Mouse (Mus musculus) urinary bladder, postnatal 25 days (tissue): Measurements from ENCODE around the gene Gucy2c.

Source experiments
- DNase-seq: peaks from one replicate; pipeline ENCODE4 v3.0.0; 2022; ENCODE audit warnings: low spot score

Gucy2c gene

DNA sequence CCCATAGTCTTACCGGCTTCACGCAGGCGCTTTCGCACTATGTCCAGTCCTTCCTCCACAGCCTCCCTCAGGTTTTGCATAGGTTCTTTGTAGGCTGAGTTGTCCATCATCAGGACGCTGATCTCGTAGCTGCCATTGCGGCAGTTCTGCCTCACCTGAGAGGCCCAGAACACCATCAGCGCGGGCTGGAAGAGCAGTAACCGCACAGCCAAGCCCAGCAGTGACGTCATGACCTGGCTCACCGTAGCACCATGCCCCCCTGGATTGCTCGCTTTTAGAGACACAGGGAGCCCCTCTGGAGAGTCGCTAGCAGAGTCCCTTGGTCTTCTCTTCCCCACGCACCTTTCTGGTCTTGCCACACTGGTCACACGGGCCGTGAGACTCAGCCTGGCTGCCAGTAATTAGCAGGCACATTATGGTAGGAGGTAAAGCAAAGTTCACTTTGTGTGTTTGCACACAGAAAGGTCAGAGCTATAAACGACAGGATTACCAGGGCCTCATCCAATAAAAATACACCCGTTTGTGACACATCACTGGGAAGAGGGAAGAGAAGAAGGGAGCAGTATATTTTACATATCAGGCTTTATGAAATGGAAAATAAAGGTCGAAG lies at the start of gene Gucy2c:
Gene Gucy2c (minus strand): TSS at position 389 of the 610 bp plus-strand sequence.
- DNase-seq: no peak

DNA sequence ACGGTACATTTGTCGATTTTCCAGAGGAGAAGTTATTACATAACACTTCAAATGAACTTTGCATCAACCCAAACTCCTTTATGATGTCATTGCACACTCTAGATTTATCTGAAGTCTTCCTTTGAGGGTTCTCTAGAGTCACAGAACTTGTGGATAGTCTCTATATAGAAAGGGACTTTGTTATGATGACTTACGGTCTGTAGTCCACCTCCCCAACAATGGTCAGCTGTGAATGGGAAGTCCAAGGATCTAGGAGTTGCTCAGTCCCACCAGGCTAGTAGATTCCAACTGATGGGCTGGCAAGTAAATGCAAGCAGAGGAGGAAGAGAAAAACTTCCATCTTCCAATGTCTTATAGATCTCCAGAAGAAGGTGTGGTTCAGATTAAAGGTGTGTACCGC lies 47.1 kb upstream of the Gucy2c start:
- no peak for DNase-seq

DNA sequence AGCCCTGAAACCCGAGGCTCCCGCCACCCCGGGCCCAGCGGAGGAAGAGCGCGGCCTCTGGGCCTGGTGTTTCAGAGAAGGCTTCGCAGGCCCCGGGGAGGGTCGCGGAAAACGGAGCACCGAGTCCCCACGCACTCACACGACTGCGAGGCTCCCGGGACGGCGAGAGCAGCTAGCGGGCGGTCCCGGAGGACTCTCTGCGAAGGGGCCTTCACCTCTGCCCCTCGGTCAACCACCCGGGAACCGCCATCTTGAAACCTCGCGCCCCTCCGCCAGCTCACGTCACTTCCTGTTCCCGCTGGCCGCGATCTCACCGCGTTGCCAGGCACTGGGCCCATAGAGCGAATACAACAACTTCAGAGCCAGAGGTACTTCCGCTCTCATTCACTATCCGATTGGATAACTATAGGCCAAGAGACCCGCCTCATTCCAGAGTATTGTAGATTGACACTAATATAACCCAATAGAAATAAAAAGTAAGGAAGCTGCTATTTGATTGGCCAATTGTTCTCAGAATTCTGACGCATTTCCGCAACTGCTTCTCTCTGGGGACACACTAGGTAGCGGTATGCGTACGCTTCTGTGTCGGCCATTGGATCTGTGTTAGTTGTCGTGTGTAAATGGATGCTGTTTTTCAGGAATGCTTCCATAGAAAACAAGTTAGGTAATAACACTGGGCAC lies 46.5 kb upstream of the Gucy2c start, which contains the start of gene Wbp11:
Gene Wbp11 (minus strand): TSS at position 353 of the 681 bp plus-strand sequence.
- DNase-seq: peak; percentile 92

DNA sequence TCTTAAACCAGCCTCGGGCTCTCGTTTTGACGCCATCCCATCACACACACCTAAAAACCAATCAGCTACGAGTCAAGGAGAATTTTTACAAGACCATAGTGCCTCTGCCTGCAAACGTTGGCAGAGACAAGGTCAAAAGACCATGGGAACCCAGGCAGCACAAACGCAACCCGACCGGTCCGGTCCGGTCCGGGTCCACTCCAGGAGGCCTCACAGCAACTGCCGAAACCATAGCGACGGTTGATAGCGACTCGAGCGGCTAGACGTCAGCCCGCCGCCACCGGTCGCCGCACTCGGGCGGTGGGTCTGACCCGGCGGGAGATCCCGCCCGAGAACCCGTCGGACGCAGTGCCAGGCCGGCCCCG lies 45.9 kb upstream of the Gucy2c start, which contains the start of gene BC049715:
Gene BC049715 (plus strand): TSS at position 111 of the 365 bp plus-strand sequence.
- no peak for DNase-seq

DNA sequence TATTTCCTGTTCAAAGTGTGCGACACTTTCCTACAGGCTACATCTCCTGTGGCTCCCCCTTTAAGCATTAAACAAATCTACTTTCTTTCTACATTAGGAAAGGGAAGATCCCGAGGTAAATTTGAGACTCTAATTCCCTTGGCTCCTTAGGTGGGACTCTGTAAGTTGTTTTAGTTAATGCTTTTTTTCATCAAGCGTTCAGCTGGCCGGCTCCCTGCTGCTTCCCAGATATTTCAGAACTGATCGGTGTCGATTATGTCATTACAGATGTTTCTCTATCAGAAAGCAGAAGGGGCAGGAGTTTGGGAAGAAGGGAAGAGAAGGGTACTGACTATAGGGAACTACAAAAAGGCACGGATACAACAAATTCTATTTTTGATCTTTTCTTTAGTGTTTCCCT lies 45.6 kb upstream of the Gucy2c start:
- DNase-seq: no peak

DNA sequence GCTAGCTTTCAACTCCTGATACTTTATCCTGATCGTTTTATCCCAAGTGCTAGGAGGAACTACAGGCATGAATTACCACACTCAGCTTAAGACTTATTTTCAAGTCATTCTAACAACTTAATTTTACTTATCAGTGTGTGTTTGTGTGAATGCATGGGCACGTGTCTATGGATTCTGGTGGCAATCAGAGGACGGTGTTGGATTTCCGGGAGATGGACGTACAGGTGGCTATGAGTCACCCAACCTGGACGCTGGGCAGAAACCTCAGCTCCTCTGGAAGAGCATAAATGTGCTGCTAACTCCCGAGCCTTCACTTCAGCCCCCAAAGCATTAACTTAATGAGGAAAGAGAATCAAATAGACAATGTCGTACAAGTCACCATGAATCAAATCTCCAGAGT lies 43.4 kb upstream of the Gucy2c start:
- no peak for DNase-seq

DNA sequence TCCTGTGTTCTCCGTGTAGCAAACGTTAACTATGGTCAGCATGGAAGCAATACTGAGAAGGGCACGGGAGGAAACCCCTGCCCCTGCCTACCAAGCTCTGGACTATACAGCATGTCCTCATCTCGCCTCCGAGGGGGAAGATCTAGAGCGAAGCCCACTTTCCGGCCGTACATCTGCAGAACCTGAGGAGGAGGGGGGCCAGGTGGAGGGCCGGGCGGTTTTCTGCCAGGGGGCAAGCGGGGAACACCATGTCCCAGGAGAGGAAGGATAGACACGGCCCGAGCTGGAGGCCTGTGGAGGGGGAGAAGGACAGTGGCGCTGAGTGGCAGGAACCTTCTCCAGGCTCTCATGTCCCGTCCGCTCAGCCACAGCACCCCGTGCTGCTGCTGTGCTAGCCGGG lies 39.5 kb upstream of the Gucy2c start:
- no peak for DNase-seq

DNA sequence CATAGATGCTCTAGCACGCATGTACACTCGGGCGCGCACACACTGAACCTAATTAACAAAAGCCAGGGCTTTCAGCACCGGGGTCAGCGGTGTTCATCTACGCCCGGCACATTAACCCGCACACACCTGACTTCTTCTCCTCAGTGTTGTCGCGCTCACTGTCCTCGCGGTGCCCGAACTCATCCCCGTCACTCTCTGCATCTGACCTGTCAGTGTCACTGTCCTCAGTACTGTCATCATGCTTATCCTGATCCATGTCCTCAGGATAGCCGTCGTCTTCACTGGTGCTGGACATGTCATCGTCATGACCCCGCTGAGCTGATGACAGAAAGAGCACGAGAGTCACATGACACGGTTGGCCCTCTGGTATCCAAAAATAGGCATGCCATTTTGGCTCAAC lies 38.8 kb upstream of the Gucy2c start:
- no peak for DNase-seq

DNA sequence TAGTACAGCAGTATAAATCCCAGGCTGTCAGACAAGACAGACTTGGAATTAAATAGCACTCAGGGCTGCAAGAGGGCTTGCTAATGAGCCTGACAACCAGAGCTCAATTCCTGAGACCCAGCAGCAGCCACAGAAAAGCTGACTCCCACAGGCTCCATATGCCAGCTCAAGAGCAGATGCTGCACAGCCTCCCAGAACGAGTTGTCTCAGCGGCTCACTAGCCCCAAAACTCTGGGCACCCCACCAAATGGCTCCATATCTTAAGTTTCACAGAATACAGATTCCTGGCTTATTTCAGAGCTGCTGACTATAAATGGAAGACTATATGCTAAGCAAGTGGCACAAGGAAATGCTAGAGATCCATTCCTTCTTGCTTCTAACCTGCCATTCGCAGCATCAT lies 36.0 kb upstream of the Gucy2c start:
- no peak for DNase-seq

DNA sequence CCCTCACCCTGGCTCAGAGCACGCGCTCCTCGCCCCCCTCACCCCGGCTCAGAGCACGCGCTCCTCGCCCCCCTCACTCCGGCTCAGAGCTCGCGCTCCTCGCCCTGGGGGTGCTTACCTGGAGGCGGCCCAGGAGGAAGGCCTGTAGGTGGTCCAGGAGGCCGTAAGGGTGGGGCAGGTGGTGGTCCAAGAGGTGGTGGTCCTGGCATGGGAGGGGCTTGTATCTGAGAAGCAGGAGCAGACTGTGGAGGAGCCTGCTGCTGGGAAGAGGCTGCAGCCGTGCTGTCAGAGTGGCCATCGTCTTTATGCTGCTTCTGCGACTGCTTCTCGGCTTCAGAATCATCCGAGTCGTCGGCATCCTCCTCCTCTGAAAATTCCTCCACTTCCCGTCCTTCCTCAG lies 35.3 kb upstream of the Gucy2c start:
- DNase-seq: no peak

DNA sequence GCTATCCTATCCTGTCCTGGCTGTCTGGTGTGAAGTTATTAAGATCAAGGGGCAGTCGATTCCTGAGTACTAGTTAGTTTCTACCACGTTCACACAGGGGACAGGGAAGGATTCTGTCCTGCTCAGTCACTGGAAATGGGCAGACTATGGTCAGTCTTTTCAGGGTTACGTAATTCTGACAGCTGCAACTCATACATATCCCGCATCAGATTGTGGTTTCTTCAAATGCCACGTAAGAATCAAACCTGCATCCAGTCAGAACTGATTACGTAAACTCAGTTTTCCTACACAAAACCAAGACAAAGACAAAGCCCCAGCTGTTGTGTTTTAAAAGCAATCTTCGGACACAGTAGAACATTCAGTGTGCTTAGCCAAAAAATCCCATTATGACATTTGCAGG lies 33.8 kb upstream of the Gucy2c start:
- no peak for DNase-seq

DNA sequence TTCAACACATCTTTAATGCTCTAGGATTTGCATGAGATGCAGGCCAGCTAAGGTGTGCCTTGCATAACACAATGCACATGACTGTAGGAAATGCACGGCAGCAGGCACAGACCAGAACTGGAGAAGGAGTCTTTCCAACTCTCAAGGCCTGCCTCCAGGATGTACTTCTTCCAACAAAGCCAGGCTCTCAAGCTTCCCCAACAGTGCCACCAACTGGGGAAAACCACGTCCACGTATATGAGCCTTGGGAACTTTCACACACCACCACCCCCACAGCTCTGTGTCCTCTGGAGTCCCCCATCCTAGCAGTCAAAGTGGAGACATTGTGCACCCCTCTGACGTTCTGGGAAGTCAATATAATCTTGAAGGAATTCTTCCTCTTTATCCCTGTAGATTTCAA lies 31.6 kb upstream of the Gucy2c start:
- DNase-seq: no peak

DNA sequence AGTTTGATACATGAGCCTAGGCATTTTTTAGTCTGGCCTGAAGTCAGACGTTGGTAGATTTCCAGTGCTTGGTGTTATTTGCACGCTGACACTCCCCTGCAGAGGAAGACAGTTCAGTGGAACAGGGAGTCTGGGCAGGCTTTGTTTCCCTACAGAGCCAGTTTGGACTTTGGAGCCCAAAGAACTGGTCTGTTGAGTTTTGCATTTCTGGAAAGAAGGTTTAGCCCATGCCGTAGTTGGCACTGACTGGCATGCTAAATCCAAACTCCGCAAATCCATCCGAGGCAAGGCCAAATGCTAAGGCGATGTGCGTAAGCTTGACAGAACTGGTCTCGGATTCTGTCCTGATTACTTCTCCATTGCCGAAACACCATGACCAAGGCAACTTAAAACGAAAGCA lies 29.6 kb upstream of the Gucy2c start:
- DNase-seq: no peak

DNA sequence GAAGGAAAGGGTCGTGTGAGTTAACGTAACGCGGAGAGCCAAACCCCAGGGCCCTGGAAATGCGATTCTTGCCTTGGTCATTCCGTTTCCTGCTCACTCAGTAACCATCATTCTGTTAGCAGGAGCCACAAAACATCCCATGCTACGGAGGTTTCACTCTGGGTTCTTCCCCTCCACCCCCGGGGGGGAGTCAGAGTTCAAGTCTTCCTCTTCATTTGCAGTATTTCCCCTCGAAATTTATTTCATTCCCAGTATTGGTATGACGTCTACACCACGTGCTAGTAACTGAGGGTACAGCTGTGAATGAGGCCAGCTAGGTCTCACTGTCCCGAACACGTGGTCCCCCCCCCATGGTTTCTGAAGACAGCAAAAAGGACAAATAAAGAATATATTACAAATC lies 28.1 kb upstream of the Gucy2c start:
- no peak for DNase-seq

DNA sequence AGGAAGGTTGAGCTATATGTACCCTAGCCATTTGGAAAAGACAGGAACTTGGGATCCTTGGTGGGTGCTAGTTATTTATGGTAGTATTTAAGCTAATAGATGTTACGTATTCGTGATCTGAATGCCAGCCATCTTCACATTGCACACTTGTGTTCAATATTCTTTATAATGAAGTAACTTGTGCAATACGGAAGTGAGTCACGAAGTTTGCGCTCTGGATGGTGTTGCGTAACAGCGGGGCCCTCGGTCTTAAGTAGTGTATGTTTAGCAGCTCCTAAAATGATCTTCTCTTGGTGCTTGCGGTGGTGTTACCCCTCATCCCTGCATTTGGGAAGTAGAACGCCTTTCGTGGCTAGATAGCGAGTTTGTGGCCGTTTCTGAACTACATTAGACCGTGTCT lies 27.5 kb upstream of the Gucy2c start:
- DNase-seq: peak; percentile 45

DNA sequence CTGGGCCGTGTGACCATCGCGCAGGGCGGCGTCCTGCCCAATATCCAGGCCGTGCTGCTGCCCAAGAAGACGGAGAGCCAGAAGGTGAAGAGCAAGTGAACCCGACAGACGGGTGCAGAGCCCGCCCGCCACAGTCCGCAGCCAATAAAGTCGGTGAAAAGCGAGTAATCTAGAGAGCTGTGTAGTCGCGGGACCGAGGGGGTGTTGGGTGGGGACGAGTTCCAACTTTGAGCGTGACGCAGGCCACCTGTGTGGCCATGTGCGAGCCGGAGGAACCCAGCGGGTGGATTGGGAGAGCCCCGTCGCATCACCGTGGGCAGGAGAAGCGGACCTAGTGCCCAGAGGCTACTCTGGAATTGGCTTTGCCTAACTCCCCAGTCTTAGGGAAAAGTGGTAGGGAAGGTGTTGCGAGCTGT lies 27.1 kb upstream of the Gucy2c start:
- peak; percentile 37 for DNase-seq

DNA sequence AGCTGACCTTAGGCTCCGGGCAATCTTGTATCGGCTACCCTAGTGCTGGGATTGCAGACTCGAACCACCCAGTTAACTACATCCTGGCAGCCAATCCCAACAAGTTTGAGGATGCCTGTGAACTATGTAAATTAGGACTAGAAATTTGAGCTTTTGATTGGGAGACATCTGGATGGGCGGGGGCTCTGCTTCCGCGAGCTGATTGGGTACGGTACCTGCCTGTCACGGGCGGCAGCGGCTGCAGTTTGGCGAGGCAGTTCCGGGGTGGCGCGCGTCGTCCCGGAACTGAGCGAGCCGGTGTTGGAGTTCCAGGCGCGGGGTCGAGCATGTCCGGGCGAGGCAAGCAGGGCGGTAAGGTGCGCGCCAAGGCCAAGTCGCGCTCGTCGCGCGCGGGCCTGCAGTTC lies 26.5 kb upstream of the Gucy2c start, which contains the start of gene H2afj:
Gene H2afj (plus strand): TSS at position 231 of the 404 bp plus-strand sequence.
- peak; percentile 99 for DNase-seq

DNA sequence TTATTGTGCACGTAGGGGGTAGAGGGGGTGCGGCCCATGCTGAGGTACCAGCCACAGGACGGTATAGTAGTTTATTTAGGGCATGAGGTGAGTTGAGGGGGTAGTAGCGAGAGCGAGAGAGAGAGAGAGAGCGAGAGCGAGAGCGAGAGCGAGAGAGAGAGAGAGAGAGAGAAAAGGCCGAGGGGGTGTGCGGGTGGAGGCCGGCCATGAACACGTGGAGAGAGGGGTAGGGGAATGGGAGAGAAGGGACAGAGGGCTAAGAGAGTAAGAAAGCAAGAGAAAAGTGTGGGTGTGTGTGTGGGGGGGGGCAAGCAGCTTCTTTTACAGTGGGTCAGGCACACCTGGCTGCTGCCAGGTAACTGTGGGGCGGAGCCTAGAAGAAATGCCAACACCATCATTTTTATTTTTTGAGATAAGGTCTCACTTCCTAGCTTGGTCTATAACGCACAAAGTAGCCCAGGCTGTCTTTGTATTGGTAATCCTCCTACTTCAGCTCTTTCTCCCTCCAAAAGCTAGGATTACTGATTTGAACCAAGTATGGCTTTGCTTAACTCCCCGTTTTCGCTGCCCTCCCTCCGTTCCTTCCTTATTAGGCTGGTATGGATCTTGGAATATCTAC lies 25.9 kb upstream of the Gucy2c start:
- no peak for DNase-seq

DNA sequence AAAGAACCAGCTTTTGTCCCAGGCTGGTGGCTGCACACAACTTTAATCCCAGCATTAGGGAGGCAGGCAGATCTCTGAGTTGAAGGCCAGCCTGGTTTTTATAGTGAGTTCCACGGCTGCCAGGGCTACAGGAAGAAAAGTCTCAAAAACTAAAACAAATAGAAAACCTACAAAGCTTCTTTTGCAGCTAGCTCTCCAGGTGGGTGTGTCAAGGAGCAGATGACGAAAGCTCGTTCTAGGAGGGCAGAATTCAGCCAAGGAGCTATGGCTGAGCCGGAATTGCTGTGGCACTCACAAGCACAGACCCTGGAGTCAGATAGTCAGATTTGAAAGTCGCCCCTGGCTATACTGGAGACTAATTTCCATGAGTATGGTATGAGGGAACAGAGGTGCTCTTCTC lies 25.3 kb upstream of the Gucy2c start:
- DNase-seq: no peak

DNA sequence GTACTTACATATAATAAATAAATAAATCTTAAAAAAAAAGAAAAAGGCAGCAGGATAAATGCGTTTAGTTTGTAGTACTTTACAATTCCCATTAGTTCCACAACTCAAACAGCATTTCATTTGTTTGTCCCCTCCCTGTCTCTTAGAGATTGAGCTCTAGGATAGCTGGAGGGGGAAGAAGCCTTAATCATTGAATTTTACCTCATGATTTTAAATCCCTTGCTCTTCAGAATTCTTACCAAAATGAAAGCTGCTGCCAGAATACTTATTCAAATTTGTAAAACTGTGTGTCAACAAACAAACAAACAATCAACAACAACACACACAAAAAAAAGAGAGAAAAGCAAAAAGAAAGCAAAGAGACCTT lies 23.8 kb upstream of the Gucy2c start:
- DNase-seq: no peak

DNA sequence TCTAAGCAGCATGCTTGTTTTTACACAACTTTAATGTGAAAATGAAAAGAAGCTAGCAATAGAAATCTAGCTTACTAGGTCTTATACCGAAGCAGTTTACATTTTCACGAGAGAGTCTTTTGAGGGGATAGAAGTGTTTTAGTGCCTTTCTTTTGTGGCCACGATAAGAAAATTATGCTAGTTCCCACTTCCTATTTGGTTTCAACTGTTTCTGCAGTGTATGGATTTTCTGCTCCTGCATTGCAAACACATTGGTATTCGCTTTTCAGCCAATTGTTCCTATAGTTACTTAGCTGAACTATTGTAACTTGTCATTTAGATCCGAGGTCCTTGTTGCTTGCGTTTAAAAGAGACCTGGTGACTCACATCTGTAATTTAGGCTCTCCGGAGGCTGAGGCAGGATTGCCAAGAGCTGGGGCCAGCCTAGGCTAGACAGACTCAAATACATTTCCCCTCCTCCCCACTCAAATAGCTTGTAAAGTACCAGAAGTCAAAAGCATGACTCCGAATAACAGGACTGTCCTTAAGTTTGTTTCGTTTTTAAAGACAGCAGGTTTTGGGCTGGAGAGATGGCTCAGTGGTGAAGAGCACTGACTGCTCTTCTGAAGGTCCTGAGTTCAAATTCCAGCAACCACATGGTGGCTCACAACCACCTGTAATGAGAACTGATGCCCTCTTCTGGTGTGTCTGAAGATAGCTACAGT lies 23.3 kb upstream of the Gucy2c start:
- DNase-seq: no peak

DNA sequence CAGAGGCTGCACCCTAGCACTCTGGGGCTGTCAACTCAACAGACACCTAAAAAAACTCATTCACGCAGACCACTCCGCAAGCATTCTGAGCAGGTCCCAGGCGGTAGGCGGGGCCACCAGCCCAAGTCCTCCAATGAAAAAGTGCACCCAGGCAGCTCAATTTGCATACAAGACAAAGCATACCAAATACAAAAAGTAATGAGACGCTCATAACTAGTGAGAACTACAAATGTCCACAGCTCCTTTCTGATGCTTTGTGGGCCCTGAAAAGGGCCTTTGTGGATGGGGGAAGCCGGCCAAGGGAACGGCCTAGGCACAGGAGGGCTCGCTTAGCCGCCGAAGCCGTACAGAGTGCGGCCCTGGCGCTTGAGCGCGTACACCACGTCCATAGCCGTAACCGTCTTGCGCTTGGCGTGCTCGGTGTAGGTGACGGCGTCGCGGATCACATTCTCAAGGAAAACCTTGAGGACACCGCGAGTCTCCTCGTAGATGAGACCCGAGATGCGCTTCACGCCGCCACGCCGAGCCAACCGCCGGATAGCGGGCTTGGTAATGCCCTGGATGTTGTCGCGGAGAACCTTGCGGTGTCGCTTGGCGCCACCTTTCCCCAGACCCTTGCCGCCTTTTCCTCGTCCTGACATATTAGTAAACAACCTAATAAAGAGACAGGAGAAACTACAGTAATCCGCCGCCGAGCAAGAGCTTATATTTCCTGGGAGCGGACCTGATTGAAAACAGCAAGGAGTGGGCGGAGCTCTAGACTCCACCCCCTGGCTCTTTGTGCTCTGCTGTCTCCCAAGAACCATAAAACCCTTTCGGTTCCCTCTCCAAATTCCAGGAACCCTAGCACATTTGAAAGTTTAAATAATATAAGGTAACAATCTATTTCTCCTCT lies 22.4 kb upstream of the Gucy2c start, which contains the start of gene Hist4h4:
Gene Hist4h4 (minus strand): TSS at position 677 of the 895 bp plus-strand sequence.
- peak; percentile 98 for DNase-seq
